25 mouse cellular contexts compared by ENCODE assay signal in genomic region chr1:170351080-170351479, GRCm38 (mm10). TPM values are rescaled to one million over a fixed set of nuclear protein-coding genes. Genes with fewer than 3 reads are reported as not detected.
"Had no signal": no experiment of that assay in that cellular context is flagged by ENCODE, and none has a peak within 500 bp of the region (broad histone marks: within the 10 kb centered on the region; RNA-seq: fewer than 3 reads in every experiment).

No protein-coding gene starts in this region.

- H3K4me3 ChIP-seq: liver, embryonic 13.5 days; liver, embryonic 15.5 days; lung, embryonic 15.5 days; megakaryocyte, embryonic 14.5 days; myocyte; neural tube, embryonic 13.5 days; neural tube, embryonic 15.5 days had no signal

- DNase-seq: liver, embryonic 13.5 days; liver, postnatal 0 days; lung, adult 2 months; lung, postnatal 14 days; lung, postnatal 36 days; retina, postnatal 1 day; right cerebral cortex, adult 18-20 months; right cerebral cortex, postnatal 25 days; right cerebral cortex, postnatal 4 days; spleen, adult 18-20 months; thymus, adult 18-20 months; thymus, postnatal 14 days; thymus, postnatal 36 days had no signal

- H3K36me3 ChIP-seq: liver, embryonic 13.5 days; liver, embryonic 15.5 days; lung, embryonic 15.5 days; neural tube, embryonic 13.5 days; neural tube, embryonic 15.5 days had no signal

- H3K27me3 ChIP-seq: liver, embryonic 13.5 days; liver, embryonic 15.5 days; lung, embryonic 15.5 days; megakaryocyte, embryonic 14.5 days; neural tube, embryonic 13.5 days; neural tube, embryonic 15.5 days had no signal

- H3K9ac ChIP-seq: liver, embryonic 13.5 days; liver, embryonic 15.5 days; liver, postnatal 0 days; lung, embryonic 15.5 days; neural tube, embryonic 13.5 days; neural tube, embryonic 15.5 days had no signal

- H3K4me2 ChIP-seq: liver, embryonic 11.5 days; liver, embryonic 13.5 days; liver, embryonic 15.5 days; lung, embryonic 15.5 days; neural tube, embryonic 13.5 days; neural tube, embryonic 15.5 days had no signal

- H3K4me1 ChIP-seq: liver, embryonic 15.5 days; lung, embryonic 15.5 days; neural tube, embryonic 13.5 days; neural tube, embryonic 15.5 days had no signal

- H3K9me3 ChIP-seq: liver, embryonic 13.5 days; liver, embryonic 15.5 days; lung, embryonic 15.5 days; megakaryocyte, embryonic 14.5 days; neural tube, embryonic 13.5 days; neural tube, embryonic 15.5 days had no signal

- ATAC-seq: liver, postnatal 0 days; lung, postnatal 0 days had no signal

- H3K27ac ChIP-seq: liver, embryonic 13.5 days; liver, embryonic 15.5 days; lung, embryonic 15.5 days; macrophage; neural tube, embryonic 13.5 days; neural tube, embryonic 15.5 days had no signal

RNA-seq across cellular contexts. Expression of gene Spata46, which starts 42.5 kb away (rescaled TPM):
- total RNA-seq: megakaryocyte progenitor cell, adult 5-6 weeks had no signal
- polyA plus RNA-seq: lung, adult 2 months; macrophage; myocyte; small intestine, adult 2 months; thymus, postnatal 0 days had no signal
